Mouse (Mus musculus): ENCODE results near the gene Plekhg3. TPM values are rescaled to one million over a fixed set of nuclear protein-coding genes. Genes with fewer than 3 reads are reported as not detected.

Gene Plekhg3
- polyA plus RNA-seq, 1 experiment from 2014 or later: 4.3 TPM

GRCm38 (mm10) chr12:76552321-76552720, 21.6 kb downstream of the Plekhg3 start:
- H3K27me3 ChIP-seq (ENCODE audit: control insufficient read depth, insufficient read depth, low read length): no peaks in the 10 kb centered on the region
- no peaks in the 10 kb centered on the region for H3K9me3 ChIP-seq (ENCODE audit: control insufficient read depth, low read length)
- no peak overlapping the region for H3K9ac ChIP-seq (ENCODE audit: low read length)
- ATAC-seq (ENCODE audit: insufficient number of reproducible peaks, low FRiP score, low TSS enrichment, low read depth) (no peak), DNase-seq (ENCODE audit: low spot score) (no peak)
- H3K36me3 ChIP-seq (ENCODE audit: control insufficient read depth, insufficient read depth, low read length): no peaks in the 10 kb centered on the region
- H3K4me2 ChIP-seq (ENCODE audit: low read depth, severe bottlenecking): no peak overlapping the region
- no peak overlapping the region for H3K27ac ChIP-seq (replicated peaks; ENCODE audit: low read depth, low read length)
- H3K4me1 ChIP-seq (ENCODE audit: control insufficient read depth, insufficient read depth, low read length): peaks cover 10% of the 10 kb centered on the region
- no peak overlapping the region for H3K4me3 ChIP-seq (ENCODE audit: low read depth, low read length)
- 78% methylated on average over 8 of the region's 8 CpGs for WGBS

- Histone ChIP-seq H3K27ac (replicated peaks; ENCODE audit: low read depth, low read length) (no peak overlapping the region), H3K9me3 (ENCODE audit: control insufficient read depth, low read length) (no peaks in the 10 kb centered on the region), H3K9ac (ENCODE audit: low read length) (no peak overlapping the region), H3K4me2 (ENCODE audit: low read depth, severe bottlenecking) (no peak overlapping the region), H3K36me3 (ENCODE audit: control insufficient read depth, insufficient read depth, low read length) (no peaks in the 10 kb centered on the region), H3K4me1 (ENCODE audit: control insufficient read depth, insufficient read depth, low read length) (peaks cover 5% of the 10 kb centered on the region), H3K4me3 (ENCODE audit: low read depth, low read length) (no peak overlapping the region), H3K27me3 (ENCODE audit: control insufficient read depth, insufficient read depth, low read length) (no peaks in the 10 kb centered on the region)
- WGBS: 87% methylated on average over 4 of the region's 4 CpGs
- no peak for ATAC-seq (ENCODE audit: insufficient number of reproducible peaks, low FRiP score, low TSS enrichment, low read depth)
- DNase-seq (ENCODE audit: low spot score): no peak
These were observed 22.3 kb downstream of the Plekhg3 start for GRCm38 (mm10) chr12:76552958-76553357.

GRCm38 (mm10) chr12:76553917-76554316, 23.2 kb downstream of the Plekhg3 start:
- no peak for DNase-seq (ENCODE audit: low spot score)
- Histone ChIP-seq H3K9me3 (ENCODE audit: control insufficient read depth, low read length) (no peaks in the 10 kb centered on the region), H3K27me3 (ENCODE audit: control insufficient read depth, insufficient read depth, low read length) (no peaks in the 10 kb centered on the region), H3K27ac (replicated peaks; ENCODE audit: low read depth, low read length) (no peak overlapping the region), H3K36me3 (ENCODE audit: control insufficient read depth, insufficient read depth, low read length) (no peaks in the 10 kb centered on the region), H3K4me3 (ENCODE audit: low read depth, low read length) (no peak overlapping the region), H3K4me2 (ENCODE audit: low read depth, severe bottlenecking) (no peak overlapping the region), H3K4me1 (ENCODE audit: control insufficient read depth, insufficient read depth, low read length) (0 out of 2 replicates have a peak, but pooled peaks cover 2% of the 10 kb centered on the region), H3K9ac (ENCODE audit: low read length) (peak overlapping the region; percentile 17; the same call in 1 of the 2 replicates)
- 72% methylated on average over 7 of the region's 7 CpGs for WGBS
- no peak for ATAC-seq (ENCODE audit: insufficient number of reproducible peaks, low FRiP score, low TSS enrichment, low read depth)

- Histone ChIP-seq H3K4me2 (ENCODE audit: low read depth, severe bottlenecking) (no peak overlapping the region), H3K9me3 (ENCODE audit: control insufficient read depth, low read length) (no peaks in the 10 kb centered on the region), H3K9ac (ENCODE audit: low read length) (no peak overlapping the region), H3K36me3 (ENCODE audit: control insufficient read depth, insufficient read depth, low read length) (no peaks in the 10 kb centered on the region), H3K4me1 (ENCODE audit: control insufficient read depth, insufficient read depth, low read length) (0 out of 2 replicates have a peak, but pooled peaks cover 2% of the 10 kb centered on the region), H3K27me3 (ENCODE audit: control insufficient read depth, insufficient read depth, low read length) (no peaks in the 10 kb centered on the region), H3K4me3 (ENCODE audit: low read depth, low read length) (no peak overlapping the region), H3K27ac (replicated peaks; ENCODE audit: low read depth, low read length) (no peak overlapping the region)
- 70% methylated on average over 3 of the region's 3 CpGs for whole genome bisulfite sequencing
- ATAC-seq (ENCODE audit: insufficient number of reproducible peaks, low FRiP score, low TSS enrichment, low read depth) (no peak), DNase-seq (ENCODE audit: low spot score) (no peak)
These were observed 23.7 kb downstream of the Plekhg3 start for GRCm38 (mm10) chr12:76554392-76554791.

- H3K27ac ChIP-seq (replicated peaks; ENCODE audit: low read depth, low read length): no peak overlapping the region
- WGBS: 82% methylated on average over 3 of the region's 3 CpGs
These were observed 24.2 kb downstream of the Plekhg3 start for GRCm38 (mm10) chr12:76554871-76555386.

GRCm38 (mm10) chr12:76556187-76556586, 25.5 kb downstream of the Plekhg3 start:
- no peaks in the 10 kb centered on the region for H3K27me3 ChIP-seq (ENCODE audit: control insufficient read depth, insufficient read depth, low read length)

More at GRCm38 (mm10) chr12:76554871-76555386, 24.2 kb downstream of the Plekhg3 start:
- Histone ChIP-seq H3K27me3 (ENCODE audit: control insufficient read depth, insufficient read depth, low read length) (no peaks in the 10 kb centered on the region), H3K9ac (ENCODE audit: low read length) (no peak overlapping the region), H3K4me2 (ENCODE audit: low read depth, severe bottlenecking) (no peak overlapping the region), H3K36me3 (ENCODE audit: control insufficient read depth, insufficient read depth, low read length) (no peaks in the 10 kb centered on the region), H3K4me3 (ENCODE audit: low read depth, low read length) (no peak overlapping the region), H3K4me1 (ENCODE audit: control insufficient read depth, insufficient read depth, low read length) (0 out of 2 replicates have a peak, but pooled peaks cover 2% of the 10 kb centered on the region), H3K9me3 (ENCODE audit: control insufficient read depth, low read length) (no peaks in the 10 kb centered on the region)
- no peak for ATAC-seq (ENCODE audit: insufficient number of reproducible peaks, low FRiP score, low TSS enrichment, low read depth)
- no peak for DNase-seq (ENCODE audit: low spot score)

GRCm38 (mm10) chr12:76556745-76557389, 26.2 kb downstream of the Plekhg3 start:
- 8% methylated on average over 6 of the region's 6 CpGs for WGBS
- Histone ChIP-seq H3K4me3 (ENCODE audit: low read depth, low read length) (no peak overlapping the region), H3K9ac (ENCODE audit: low read length) (no peak overlapping the region), H3K4me1 (ENCODE audit: control insufficient read depth, insufficient read depth, low read length) (0 out of 2 replicates have a peak, but pooled peaks cover 2% of the 10 kb centered on the region), H3K9me3 (ENCODE audit: control insufficient read depth, low read length) (no peaks in the 10 kb centered on the region), H3K4me2 (ENCODE audit: low read depth, severe bottlenecking) (no peak overlapping the region), H3K27ac (replicated peaks; ENCODE audit: low read depth, low read length) (no peak overlapping the region), H3K36me3 (ENCODE audit: control insufficient read depth, insufficient read depth, low read length) (0 out of 2 replicates have a peak, but pooled peaks cover 2% of the 10 kb centered on the region), H3K27me3 (ENCODE audit: control insufficient read depth, insufficient read depth, low read length) (no peaks in the 10 kb centered on the region)
- DNase-seq (ENCODE audit: low spot score) (peak; percentile 33), ATAC-seq (ENCODE audit: insufficient number of reproducible peaks, low FRiP score, low TSS enrichment, low read depth) (no peak)

More at GRCm38 (mm10) chr12:76556187-76556586, 25.5 kb downstream of the Plekhg3 start:
- H3K36me3 ChIP-seq (ENCODE audit: control insufficient read depth, insufficient read depth, low read length): 0 out of 2 replicates have a peak, but pooled peaks cover 2% of the 10 kb centered on the region
- H3K4me1 ChIP-seq (ENCODE audit: control insufficient read depth, insufficient read depth, low read length): 0 out of 2 replicates have a peak, but pooled peaks cover 2% of the 10 kb centered on the region
- H3K9me3 ChIP-seq (ENCODE audit: control insufficient read depth, low read length): no peaks in the 10 kb centered on the region
- no peak overlapping the region for H3K9ac ChIP-seq (ENCODE audit: low read length)
- H3K27ac ChIP-seq (replicated peaks; ENCODE audit: low read depth, low read length): no peak overlapping the region
- no peak overlapping the region for H3K4me2 ChIP-seq (ENCODE audit: low read depth, severe bottlenecking)
- 80% methylated on average over 7 of the region's 7 CpGs for WGBS
- no peak overlapping the region for H3K4me3 ChIP-seq (ENCODE audit: low read depth, low read length)
- DNase-seq (ENCODE audit: low spot score): no peak
- ATAC-seq (ENCODE audit: insufficient number of reproducible peaks, low FRiP score, low TSS enrichment, low read depth): no peak

GRCm38 (mm10) chr12:76558206-76558605, 27.5 kb downstream of the Plekhg3 start:
- no peaks in the 10 kb centered on the region for H3K9me3 ChIP-seq (ENCODE audit: control insufficient read depth, low read length)
- H3K27ac ChIP-seq (replicated peaks; ENCODE audit: low read depth, low read length): no peak overlapping the region
- 0 out of 2 replicates have a peak, but pooled peaks cover 2% of the 10 kb centered on the region for H3K4me1 ChIP-seq (ENCODE audit: control insufficient read depth, insufficient read depth, low read length)
- H3K36me3 ChIP-seq (ENCODE audit: control insufficient read depth, insufficient read depth, low read length): peaks cover 8% of the 10 kb centered on the region; the same call in 1 of the 2 replicates
- DNase-seq (ENCODE audit: low spot score): no peak
- no peak overlapping the region for H3K9ac ChIP-seq (ENCODE audit: low read length)
- no peak for ATAC-seq (ENCODE audit: insufficient number of reproducible peaks, low FRiP score, low TSS enrichment, low read depth)
- H3K4me2 ChIP-seq (ENCODE audit: low read depth, severe bottlenecking): no peak overlapping the region
- H3K4me3 ChIP-seq (ENCODE audit: low read depth, low read length): no peak overlapping the region
- WGBS: 69% methylated on average over 5 of the region's 5 CpGs
- no peaks in the 10 kb centered on the region for H3K27me3 ChIP-seq (ENCODE audit: control insufficient read depth, insufficient read depth, low read length)

Data from limb, embryonic 11.5 days (tissue).